Mouse (Mus musculus) megakaryocyte, embryonic 14.5 days (primary cell): ENCODE data around the gene Slc10a3.

Experiments used
- FLI1 ChIP-seq: IDR thresholded peaks from 2 replicates; pipeline ENCODE4 v1.6.1; 2012; ENCODE audit warnings: low read length, inconsistent platforms, mixed read lengths
- GATA1 ChIP-seq: IDR thresholded peaks from 3 replicates; pipeline ENCODE4 v1.6.1; 2012; ENCODE audit warnings: mixed read lengths, low read length, inconsistent platforms, borderline replicate concordance

DNA sequence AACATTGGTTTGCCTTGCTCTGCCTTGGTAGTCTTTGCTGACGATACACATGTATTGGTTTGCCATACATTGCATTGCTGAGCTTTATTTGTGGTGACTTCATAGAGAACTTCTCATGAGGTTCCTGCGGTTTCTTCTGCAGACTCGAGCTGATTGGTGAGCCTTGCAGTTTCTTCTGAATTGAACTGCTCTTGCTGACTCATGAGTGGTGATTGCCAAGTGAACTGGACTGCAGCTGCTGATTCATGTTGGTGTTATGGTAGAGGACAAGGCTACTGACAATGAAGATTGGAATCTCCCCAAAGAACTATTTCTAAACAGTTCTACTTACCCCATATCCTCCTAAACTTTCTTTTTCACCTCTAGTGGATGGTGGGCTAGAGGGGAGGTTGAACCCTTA lies 27.0 kb upstream of the Slc10a3 start:
- no peak for TF ChIP-seq GATA1
- no peak for TF ChIP-seq FLI1
